Mouse (Mus musculus) liver, embryonic 11.5 days (tissue): ENCODE measurements around the gene Slmap. TPM values are rescaled to one million over a fixed set of nuclear protein-coding genes. Genes with fewer than 3 reads are reported as not detected.
A peak's percentile ranks its signal among the peaks of the same experiment; 100 is the strongest.
"Not testable (repeated sequence)": the region's sequence is repeated elsewhere in the genome, so short reads cannot be mapped to it uniquely, and the experiment has no call there.

Experiments used
- ATAC-seq: fragments of 200-750 bp; cut with Nextera tagmentation; replicated peaks from 2 replicates; pipeline ENCODE4 v1.8.0; 2017; ENCODE audit warnings: moderate number of reproducible peaks, mild to moderate bottlenecking, moderate TSS enrichment, moderate library complexity; ENCODE audit not compliant: low FRiP score
- DNase-seq: peaks from one replicate; pipeline ENCODE4 v3.0.0-alpha.2; 2017; ENCODE audit warnings: low spot score
- H3K27ac ChIP-seq: fragments of 300-500 bp; sonication (generic); 2 replicates; pipeline ENCODE4 v1.5.1; 2014; ENCODE audit warnings: mild to moderate bottlenecking, low read depth, low read length, control low read depth
- H3K27me3 ChIP-seq: fragments of 300-500 bp; sonication (generic); replicated peaks from 2 replicates; pipeline ENCODE4 v1.6.1; 2014; ENCODE audit warnings: low read length, mixed read lengths; ENCODE audit not compliant: control insufficient read depth, insufficient read depth
- H3K36me3 ChIP-seq: fragments of 300-500 bp; sonication (generic); 2 replicates; pipeline ENCODE4 v1.6.1; 2014; ENCODE audit warnings: mild to moderate bottlenecking, low read length, moderate library complexity, mixed read lengths; ENCODE audit not compliant: control insufficient read depth, insufficient read depth
- H3K4me1 ChIP-seq: fragments of 300-500 bp; sonication (generic); replicated peaks from 2 replicates; pipeline ENCODE4 v1.6.1; 2014; ENCODE audit warnings: low read length, mixed read lengths; ENCODE audit not compliant: control insufficient read depth, insufficient read depth
- H3K4me2 ChIP-seq: fragments of 300-500 bp; sonication (generic); 2 replicates; pipeline ENCODE4 v1.6.1; 2014; ENCODE audit warnings: mild to moderate bottlenecking, control low read depth, moderate library complexity
- H3K4me3 ChIP-seq: fragments of 300-500 bp; sonication (generic); 2 replicates; pipeline ENCODE4 v1.5.1; 2014; ENCODE audit warnings: low read depth, low read length, control low read depth
- H3K9ac ChIP-seq: fragments of 300-500 bp; sonication (generic); 2 replicates; pipeline ENCODE4 v1.6.1; 2014; ENCODE audit warnings: low read depth, low read length, control low read depth
- H3K9me3 ChIP-seq: fragments of 300-500 bp; sonication (generic); 2 replicates; pipeline ENCODE4 v1.6.1; 2016; ENCODE audit warnings: low read length, inconsistent platforms, mixed read lengths; ENCODE audit not compliant: control insufficient read depth
- WGBS: fragments of 180-500 bp; shearing (Covaris S2); extraction: QIAGEN DNeasy Blood & Tissue Kit; methylation state at CpG from one replicate; pipeline ENCODE4 v1.1.7; 2014; 5-methylcytosine and 5-hydroxymethylcytosine counted together
- polyA plus RNA-seq: library from polyadenylated mRNA; unstranded; fragments of >200 nt; fragmentation: Nextera tagmentation; extraction: Ambion mirVana; gene quantifications from 2 replicates; pipeline ENCODE4 v1.2.1, GENCODE M21; 2014

Slmap gene
- polyA plus RNA-seq, 1 experiment from 2014 or later: 27.5 TPM

- Histone ChIP-seq H3K27ac (no peak overlapping the region), H3K9ac (no peak overlapping the region), H3K4me1 (peaks cover 7% of the 10 kb centered on the region; the same call in 1 of the 2 replicates), H3K4me2 (no peak overlapping the region), H3K9me3 (no peaks in the 10 kb centered on the region), H3K4me3 (no peak overlapping the region), H3K27me3 (no peaks in the 10 kb centered on the region), H3K36me3 (peaks cover 4% of the 10 kb centered on the region; the same call in 1 of the 2 replicates)
- ATAC-seq (no peak), DNase-seq (no peak)
- WGBS: 88% methylated on average over 2 of the region's 2 CpGs
These were observed 11.6 kb downstream of the Slmap start for GRCm38 (mm10) chr14:26523082-26523481.

GRCm38 (mm10) chr14:26519831-26520230 is 14.9 kb downstream of the Slmap start:
- no peak for ATAC-seq

GRCm38 (mm10) chr14:26517843-26518242 is 16.9 kb downstream of the Slmap start:
- ATAC-seq (no peak), DNase-seq (no peak)
- peaks cover 2% of the 10 kb centered on the region; the same call in 1 of the 2 replicates for H3K36me3 ChIP-seq
- H3K4me2 ChIP-seq: no peak overlapping the region
- no peak overlapping the region for H3K27ac ChIP-seq
- WGBS: 79% methylated on average over 4 of the region's 4 CpGs
- H3K27me3 ChIP-seq: no peaks in the 10 kb centered on the region
- H3K9ac ChIP-seq: no peak overlapping the region
- H3K4me3 ChIP-seq: no peak overlapping the region
- peaks cover 6% of the 10 kb centered on the region for H3K4me1 ChIP-seq
- no peaks in the 10 kb centered on the region for H3K9me3 ChIP-seq

More at GRCm38 (mm10) chr14:26519831-26520230, 14.9 kb downstream of the Slmap start:
- 79% methylated on average over 4 of the region's 4 CpGs for WGBS
- Histone ChIP-seq H3K36me3 (peaks cover 4% of the 10 kb centered on the region; the same call in 1 of the 2 replicates), H3K9ac (no peak overlapping the region), H3K27ac (no peak overlapping the region), H3K4me2 (no peak overlapping the region), H3K4me1 (peaks cover 6% of the 10 kb centered on the region), H3K27me3 (no peaks in the 10 kb centered on the region), H3K9me3 (no peaks in the 10 kb centered on the region), H3K4me3 (no peak overlapping the region)
- DNase-seq: no peak

- H3K4me1 ChIP-seq, H3K9ac ChIP-seq, ATAC-seq, H3K36me3 ChIP-seq, H3K9me3 ChIP-seq, H3K27me3 ChIP-seq, DNase-seq, H3K4me3 ChIP-seq: not testable (repeated sequence)
- WGBS: 41% methylated on average over 2 of the region's 2 CpGs
- Histone ChIP-seq H3K27ac (0 out of 2 replicates have a peak overlapping the region, but pooled peaks have one; percentile 11), H3K4me2 (peak overlapping the region; percentile 46)
These were observed 18.5 kb downstream of the Slmap start for GRCm38 (mm10) chr14:26516232-26516631.

- H3K4me2 ChIP-seq: peak overlapping the region; percentile 46
- peak overlapping the region; percentile 11; the same call in 1 of the 2 replicates for H3K27ac ChIP-seq
- DNase-seq (no peak), ATAC-seq (peak; percentile 87)
- no peak overlapping the region for H3K4me3 ChIP-seq
- whole genome bisulfite sequencing: 33% methylated on average over 9 of the region's 9 CpGs
- H3K9ac ChIP-seq: no peak overlapping the region
- peaks cover 3% of the 10 kb centered on the region for H3K4me1 ChIP-seq
- no peaks in the 10 kb centered on the region for H3K9me3 ChIP-seq
- H3K36me3 ChIP-seq: 0 out of 2 replicates have a peak, but pooled peaks cover 2% of the 10 kb centered on the region
- H3K27me3 ChIP-seq: no peaks in the 10 kb centered on the region
These were observed 18.9 kb downstream of the Slmap start for GRCm38 (mm10) chr14:26515802-26516201.

GRCm38 (mm10) chr14:26510545-26510944 is 24.2 kb downstream of the Slmap start:
- H3K27me3 ChIP-seq: no peaks in the 10 kb centered on the region
- no peaks in the 10 kb centered on the region for H3K4me1 ChIP-seq
- H3K36me3 ChIP-seq: no peaks in the 10 kb centered on the region
- DNase-seq: no peak
- H3K4me2 ChIP-seq: no peak overlapping the region
- 88% methylated on average over 2 of the region's 2 CpGs for WGBS
- no peak overlapping the region for H3K9ac ChIP-seq
- H3K9me3 ChIP-seq: no peaks in the 10 kb centered on the region
- no peak overlapping the region for H3K4me3 ChIP-seq
- no peak for ATAC-seq
- H3K27ac ChIP-seq: no peak overlapping the region

- Histone ChIP-seq H3K9me3 (no peaks in the 10 kb centered on the region), H3K4me1 (no peaks in the 10 kb centered on the region), H3K27me3 (no peaks in the 10 kb centered on the region), H3K27ac (no peak overlapping the region), H3K36me3 (no peaks in the 10 kb centered on the region; the same call in 1 of the 2 replicates), H3K9ac (no peak overlapping the region), H3K4me2 (no peak overlapping the region), H3K4me3 (no peak overlapping the region)
- ATAC-seq: no peak
- DNase-seq: no peak
- WGBS: 92% methylated on average over 6 of the region's 6 CpGs
These were observed 26.6 kb downstream of the Slmap start for GRCm38 (mm10) chr14:26508150-26508549.

- 77% methylated on average over 4 of the region's 4 CpGs for WGBS
- H3K27me3 ChIP-seq: no peaks in the 10 kb centered on the region
- no peak overlapping the region for H3K9ac ChIP-seq
- ATAC-seq (no peak), DNase-seq (no peak)
- no peaks in the 10 kb centered on the region; the same call in 1 of the 2 replicates for H3K36me3 ChIP-seq
- H3K9me3 ChIP-seq: no peaks in the 10 kb centered on the region
- H3K27ac ChIP-seq: no peak overlapping the region
- no peaks in the 10 kb centered on the region for H3K4me1 ChIP-seq
- H3K4me2 ChIP-seq: no peak overlapping the region
- H3K4me3 ChIP-seq: no peak overlapping the region
These were observed 27.4 kb downstream of the Slmap start for GRCm38 (mm10) chr14:26507361-26507760.

- 95% methylated on average over 4 of the region's 4 CpGs for WGBS
These were observed 30.2 kb downstream of the Slmap start for GRCm38 (mm10) chr14:26504541-26504940.

More at GRCm38 (mm10) chr14:26504541-26504940, 30.2 kb downstream of the Slmap start:
- H3K4me1 ChIP-seq: no peaks in the 10 kb centered on the region
- H3K27me3 ChIP-seq: no peaks in the 10 kb centered on the region
- H3K9ac ChIP-seq: no peak overlapping the region
- H3K36me3 ChIP-seq: no peaks in the 10 kb centered on the region; the same call in 1 of the 2 replicates
- no peak overlapping the region for H3K27ac ChIP-seq
- ATAC-seq: no peak
- DNase-seq: no peak
- H3K4me3 ChIP-seq: no peak overlapping the region
- no peak overlapping the region for H3K4me2 ChIP-seq
- no peaks in the 10 kb centered on the region for H3K9me3 ChIP-seq
